Mouse (Mus musculus): Measurements from ENCODE around the gene Bnip3. TPM values are rescaled to one million over a fixed set of nuclear protein-coding genes. Genes with fewer than 3 reads are reported as not detected.

The Bnip3 gene
- polyA plus RNA-seq, 1 experiment from 2014 or later, result 99.4 TPM

DNA sequence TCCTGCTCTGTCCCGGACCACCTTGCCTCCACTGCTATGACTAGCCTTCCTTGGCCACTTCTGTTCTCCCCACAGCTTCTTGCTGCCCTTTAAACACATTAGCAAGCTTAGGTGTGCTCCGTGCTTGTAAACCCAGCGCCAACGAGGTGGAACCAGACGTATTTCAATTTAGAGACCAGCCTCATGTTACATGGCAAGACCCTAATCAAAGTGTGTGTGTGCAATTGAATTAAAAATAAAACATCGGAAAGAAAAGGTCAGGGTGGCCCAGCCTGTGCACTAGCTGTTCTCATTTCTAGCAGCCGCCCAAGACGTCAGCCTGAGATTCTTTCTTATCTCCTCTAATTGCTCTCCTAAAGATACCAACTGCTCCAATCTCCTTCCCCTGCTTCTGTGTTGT lies 64.2 kb downstream of the Bnip3 start:
- no peak for DNase-seq (ENCODE audit: low spot score)
- Histone ChIP-seq H3K4me1 (replicated peaks; ENCODE audit: control insufficient read depth, insufficient read depth, low read length) (peaks cover 11% of the 10 kb centered on the region), H3K27ac (ENCODE audit: low read depth, low read length) (peak overlapping the region; percentile 24; the same call in 1 of the 2 replicates)

DNA sequence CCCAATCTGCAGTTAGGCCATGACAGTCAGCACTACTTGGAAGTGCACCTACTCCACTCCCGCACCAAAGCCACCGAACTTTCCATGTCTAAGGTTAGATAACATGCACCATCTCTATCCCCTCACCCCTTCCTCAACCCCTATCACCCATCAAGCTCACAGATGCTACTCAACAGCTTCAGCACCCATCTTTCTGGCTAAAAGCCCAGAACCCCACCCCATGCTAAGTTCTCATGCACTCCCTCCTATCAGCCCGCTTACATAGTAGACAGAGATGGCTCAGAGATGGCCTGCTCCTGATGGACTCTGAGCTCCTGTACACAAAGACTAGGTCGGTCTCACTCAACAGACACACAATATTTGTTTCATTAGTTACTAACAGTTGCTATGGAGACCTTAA lies 65.9 kb downstream of the Bnip3 start:
- Histone ChIP-seq H3K4me2 (replicated peaks; ENCODE audit: low read depth, low read length) (no peak overlapping the region), H3K9ac (ENCODE audit: low read depth, low read length) (no peak overlapping the region), H3K4me1 (replicated peaks; ENCODE audit: control insufficient read depth, insufficient read depth, low read length) (peaks cover 11% of the 10 kb centered on the region), H3K9me3 (ENCODE audit: control insufficient read depth, low read length) (no peaks in the 10 kb centered on the region), H3K4me3 (ENCODE audit: low read depth, low read length) (no peak overlapping the region), H3K36me3 (ENCODE audit: control insufficient read depth, insufficient read depth, low read length) (no peaks in the 10 kb centered on the region), H3K27ac (ENCODE audit: low read depth, low read length) (no peak overlapping the region), H3K27me3 (ENCODE audit: control insufficient read depth, insufficient read depth, low read length) (no peaks in the 10 kb centered on the region)
- ATAC-seq (ENCODE audit: low FRiP score) (no peak), DNase-seq (ENCODE audit: low spot score) (no peak)
- WGBS, result 88% methylated on average over 4 of the region's 4 CpGs

More for the DNA sequence above, 64.2 kb downstream of the Bnip3 start:
- peak overlapping the region; percentile 98 for H3K4me3 ChIP-seq (ENCODE audit: low read depth, low read length)
- ATAC-seq (ENCODE audit: low FRiP score), result no peak
- H3K9ac ChIP-seq (ENCODE audit: low read depth, low read length), result peak overlapping the region; percentile 48
- H3K9me3 ChIP-seq (ENCODE audit: control insufficient read depth, low read length), result no peaks in the 10 kb centered on the region
- no peaks in the 10 kb centered on the region for H3K36me3 ChIP-seq (ENCODE audit: control insufficient read depth, insufficient read depth, low read length)
- H3K27me3 ChIP-seq (ENCODE audit: control insufficient read depth, insufficient read depth, low read length), result no peaks in the 10 kb centered on the region
- WGBS, result 52% methylated on average over 8 of the region's 8 CpGs
- peak overlapping the region; percentile 85 for H3K4me2 ChIP-seq (replicated peaks; ENCODE audit: low read depth, low read length)

DNA sequence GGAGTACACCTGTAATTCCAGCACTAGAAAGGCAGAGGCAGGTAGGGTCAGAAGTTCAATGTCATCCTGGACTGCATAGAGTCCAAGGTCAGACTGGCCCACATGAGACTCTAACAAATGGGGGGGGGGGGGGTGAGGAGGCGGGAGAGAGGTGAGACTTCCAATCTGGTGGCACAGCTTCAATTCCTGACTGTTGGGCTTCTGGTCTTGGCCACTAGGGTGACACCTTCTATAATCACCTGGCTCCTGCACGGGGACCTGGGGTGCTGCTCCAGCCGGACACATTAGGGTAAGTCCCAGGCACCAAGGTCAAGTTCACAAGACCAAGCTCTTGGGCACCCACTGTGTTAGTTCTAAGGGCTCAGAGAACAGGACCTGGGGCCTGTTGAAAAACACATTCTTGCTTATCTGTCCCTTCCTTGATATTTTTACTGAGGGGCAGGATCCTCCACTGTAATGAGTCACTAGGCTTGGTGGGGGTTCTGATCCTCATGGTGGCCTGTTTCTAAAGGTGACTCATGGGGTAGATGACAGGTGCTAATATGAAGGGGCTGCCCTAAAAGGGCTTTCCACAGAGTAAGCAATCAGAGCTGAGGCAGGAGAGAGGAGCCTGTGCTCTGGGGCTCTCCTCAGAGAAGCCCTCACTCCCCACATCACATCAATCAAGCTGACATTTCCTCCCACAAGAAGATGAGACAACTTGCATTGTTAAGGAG lies 67.7 kb downstream of the Bnip3 start:
- no peak for DNase-seq (ENCODE audit: low spot score)
- Histone ChIP-seq H3K27ac (ENCODE audit: low read depth, low read length) (0 out of 2 replicates have a peak overlapping the region, but pooled peaks have one; percentile 10), H3K9ac (ENCODE audit: low read depth, low read length) (no peak overlapping the region), H3K4me2 (replicated peaks; ENCODE audit: low read depth, low read length) (no peak overlapping the region), H3K27me3 (ENCODE audit: control insufficient read depth, insufficient read depth, low read length) (no peaks in the 10 kb centered on the region), H3K36me3 (ENCODE audit: control insufficient read depth, insufficient read depth, low read length) (no peaks in the 10 kb centered on the region), H3K4me3 (ENCODE audit: low read depth, low read length) (no peak overlapping the region), H3K4me1 (replicated peaks; ENCODE audit: control insufficient read depth, insufficient read depth, low read length) (peaks cover 4% of the 10 kb centered on the region), H3K9me3 (ENCODE audit: control insufficient read depth, low read length) (no peaks in the 10 kb centered on the region)
- ATAC-seq (ENCODE audit: low FRiP score), result no peak
- WGBS, result 60% methylated on average over 3 of the region's 3 CpGs

Other genes with a start within 250 kb of the Bnip3 start
- 80.0 and 88.5 TPM in 2 replicates for gene Ppp2r2d, start 63.4 kb downstream of the Bnip3 start, polyA plus RNA-seq (2014; fragmentation: Nextera tagmentation; extraction: Ambion mirVana)
- 16.4 and 17.1 TPM in 2 replicates for gene Mapk1ip1, start 63.2 kb downstream of the Bnip3 start, polyA plus RNA-seq (2014; fragmentation: Nextera tagmentation; extraction: Ambion mirVana)
- 1.5 and 2.1 TPM in 2 replicates for gene Jakmip3, start 31.2 kb upstream of the Bnip3 start, polyA plus RNA-seq (2014; fragmentation: Nextera tagmentation; extraction: Ambion mirVana)
- gene Dpysl4, start 176.5 kb upstream of the Bnip3 start, polyA plus RNA-seq (2014; fragmentation: Nextera tagmentation; extraction: Ambion mirVana), result 231 and 251 TPM in 2 replicates

All from hindbrain, embryonic 11.5 days (tissue).